Mouse (Mus musculus) liver, embryonic 12.5 days (tissue): ENCODE measurements at regions not wholly inside any gene's neighbourhood (a gene's known extent, or its start where the extent isn't known, plus 50 kb on each side); places are given as distances from the start of the nearest gene placed in this dataset.

ENCODE experiments used
- ATAC-seq: fragments of 200-750 bp; cut with Nextera tagmentation; 2 replicates; pipeline ENCODE4 v1.8.0; 2017; ENCODE audit warnings: moderate number of reproducible peaks, mild to moderate bottlenecking, moderate library complexity
- H3K27ac ChIP-seq: fragments of 300-500 bp; sonication (generic); 2 replicates; pipeline ENCODE4 v1.5.1; 2016; ENCODE audit warnings: mild to moderate bottlenecking
- H3K27me3 ChIP-seq: fragments of 300-500 bp; sonication (generic); replicated peaks from 2 replicates; pipeline ENCODE4 v1.6.1; 2016; ENCODE audit warnings: mild to moderate bottlenecking, moderate library complexity
- H3K36me3 ChIP-seq: fragments of 300-500 bp; sonication (generic); 2 replicates; pipeline ENCODE4 v1.6.1; 2016; ENCODE audit warnings: mild to moderate bottlenecking, moderate library complexity
- H3K4me1 ChIP-seq: fragments of 300-500 bp; sonication (generic); 2 replicates; pipeline ENCODE4 v1.6.1; 2016
- H3K4me2 ChIP-seq: fragments of 300-500 bp; sonication (generic); 2 replicates; pipeline ENCODE4 v1.6.1; 2016; ENCODE audit warnings: mild to moderate bottlenecking, moderate library complexity
- H3K4me3 ChIP-seq: fragments of 300-500 bp; sonication (generic); 2 replicates; pipeline ENCODE4 v1.5.1; 2016; ENCODE audit warnings: mild to moderate bottlenecking, moderate library complexity
- H3K9ac ChIP-seq: fragments of 300-500 bp; sonication (generic); 2 replicates; pipeline ENCODE4 v1.6.1; 2016; ENCODE audit warnings: mild to moderate bottlenecking, moderate library complexity
- H3K9me3 ChIP-seq: fragments of 300-500 bp; sonication (generic); replicated peaks from 2 replicates; pipeline ENCODE4 v1.6.1; 2016; ENCODE audit warnings: mild to moderate bottlenecking, moderate library complexity
- WGBS: fragments of 180-500 bp; shearing (Covaris S2); methylation state at CpG from one replicate; pipeline ENCODE4 v1.1.7; 2016; ENCODE audit not compliant: insufficient replicate concordance; 5-methylcytosine and 5-hydroxymethylcytosine counted together

DNA sequence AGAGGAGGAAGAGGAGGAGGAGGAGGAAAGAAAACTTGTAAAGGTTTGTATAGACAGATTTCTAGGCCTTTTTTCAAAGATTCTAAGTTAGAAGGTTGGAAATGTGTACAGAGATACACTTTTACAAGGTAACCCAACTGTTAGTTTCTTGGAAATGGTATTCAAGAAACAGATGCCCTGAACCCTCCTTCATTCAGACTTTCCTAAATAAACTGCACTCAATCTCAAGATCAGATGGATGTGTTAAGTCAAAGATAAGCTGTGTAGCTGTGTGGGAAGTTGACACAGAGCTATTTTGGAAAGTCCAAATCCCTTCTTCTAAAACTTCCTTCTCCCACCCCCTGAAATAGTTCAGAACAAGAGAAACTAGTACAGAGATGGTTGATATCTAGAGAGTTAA lies 342.2 kb upstream of the Gm11042 start:
- no peak overlapping the region for H3K4me3 ChIP-seq

DNA sequence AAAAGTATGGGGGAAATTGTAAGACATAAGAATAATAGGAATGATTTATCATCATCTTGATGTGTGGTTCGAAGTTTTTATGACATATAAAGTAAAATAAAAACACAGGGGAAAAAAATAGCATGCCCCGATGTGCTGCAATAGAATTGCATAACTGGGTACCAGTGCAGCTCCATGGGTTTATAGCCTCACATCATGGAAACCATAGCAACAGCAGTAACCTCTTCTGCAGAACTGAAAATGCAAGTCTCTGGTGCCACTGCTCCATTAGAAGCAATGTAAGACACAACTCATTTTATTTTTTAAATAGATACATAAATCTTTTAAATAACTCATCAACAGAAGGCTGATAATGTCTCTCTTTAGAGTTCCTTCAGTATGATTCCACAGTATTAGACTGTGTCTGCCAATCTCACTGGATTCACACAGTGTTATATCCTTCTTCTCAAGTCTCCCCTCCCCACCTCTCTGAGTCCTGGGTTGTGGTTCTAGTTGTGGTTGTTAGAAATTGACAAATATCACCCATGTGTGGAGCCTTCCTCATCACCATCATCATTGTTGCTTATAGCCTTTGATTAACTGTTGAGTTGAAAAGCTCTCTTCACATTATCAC lies 340.9 kb upstream of the Gm11042 start:
- Histone ChIP-seq H3K4me1 (no peaks in the 10 kb centered on the region), H3K9ac (no peak overlapping the region), H3K36me3 (no peaks in the 10 kb centered on the region), H3K9me3 (no peaks in the 10 kb centered on the region), H3K4me3 (no peak overlapping the region), H3K27me3 (no peaks in the 10 kb centered on the region), H3K27ac (no peak overlapping the region), H3K4me2 (no peak overlapping the region)
- 36% methylated on average over 2 of the region's 2 CpGs for WGBS
- ATAC-seq, result no peak

More for the DNA sequence above, 342.2 kb upstream of the Gm11042 start:
- Histone ChIP-seq H3K27me3 (no peaks in the 10 kb centered on the region), H3K9ac (no peak overlapping the region), H3K4me1 (no peaks in the 10 kb centered on the region), H3K36me3 (no peaks in the 10 kb centered on the region), H3K27ac (no peak overlapping the region), H3K9me3 (no peaks in the 10 kb centered on the region), H3K4me2 (no peak overlapping the region)
- ATAC-seq, result no peak

- Histone ChIP-seq H3K27me3 (no peaks in the 10 kb centered on the region), H3K4me1 (no peaks in the 10 kb centered on the region), H3K9me3 (no peaks in the 10 kb centered on the region)
Observed at GRCm38 (mm10) chr12:74651256-74651655, 335.1 kb upstream of the Gm11042 start.

DNA sequence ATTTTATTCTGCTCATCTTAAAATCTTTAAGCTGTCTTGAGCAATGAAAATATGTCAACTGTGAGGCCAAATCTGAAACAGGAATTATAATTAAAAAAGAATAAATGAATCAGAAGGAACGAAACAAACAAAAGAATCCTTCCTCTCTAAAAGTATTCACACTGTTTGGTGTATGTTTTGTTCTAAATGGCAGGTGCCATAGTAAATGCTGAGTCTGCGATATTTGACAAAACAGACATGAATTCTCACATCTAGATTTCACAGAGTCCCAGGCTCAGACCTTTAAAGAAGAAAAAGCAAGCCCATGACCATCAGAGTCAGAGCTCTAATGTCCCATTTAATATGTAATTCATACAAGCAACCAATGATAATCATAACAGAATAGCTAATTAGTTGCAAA lies 316.6 kb upstream of the Gm11042 start:
- no peaks in the 10 kb centered on the region; the same call in 1 of the 2 replicates for H3K9me3 ChIP-seq

More at GRCm38 (mm10) chr12:74651256-74651655, 335.1 kb upstream of the Gm11042 start:
- ATAC-seq, result no peak
- H3K27ac ChIP-seq, result no peak overlapping the region
- no peak overlapping the region for H3K4me3 ChIP-seq
- no peak overlapping the region for H3K4me2 ChIP-seq
- no peaks in the 10 kb centered on the region for H3K36me3 ChIP-seq
- H3K9ac ChIP-seq, result no peak overlapping the region
- WGBS, result 50% methylated on average over 1 of the region's 1 CpGs

GRCm38 (mm10) chr12:74595208-74595607 lies 279.0 kb upstream of the Gm11042 start:
- Histone ChIP-seq H3K9me3 (no peaks in the 10 kb centered on the region), H3K4me3 (no peak overlapping the region), H3K36me3 (no peaks in the 10 kb centered on the region), H3K27ac (no peak overlapping the region), H3K4me1 (no peaks in the 10 kb centered on the region), H3K4me2 (no peak overlapping the region), H3K27me3 (no peaks in the 10 kb centered on the region), H3K9ac (no peak overlapping the region)
- WGBS, result 34% methylated on average over 2 of the region's 2 CpGs
- ATAC-seq, result no peak

More for the DNA sequence above, 316.6 kb upstream of the Gm11042 start:
- Histone ChIP-seq H3K4me3 (no peak overlapping the region), H3K4me1 (no peaks in the 10 kb centered on the region), H3K9ac (no peak overlapping the region), H3K27ac (no peak overlapping the region), H3K27me3 (no peaks in the 10 kb centered on the region), H3K36me3 (no peaks in the 10 kb centered on the region), H3K4me2 (no peak overlapping the region)
- ATAC-seq, result no peak
- 65% methylated on average over 2 of the region's 2 CpGs for WGBS

GRCm38 (mm10) chr12:74554599-74554998 lies 238.4 kb upstream of the Gm11042 start:
- no peak overlapping the region for H3K4me3 ChIP-seq
- 10% methylated on average over 2 of the region's 2 CpGs for WGBS

DNA sequence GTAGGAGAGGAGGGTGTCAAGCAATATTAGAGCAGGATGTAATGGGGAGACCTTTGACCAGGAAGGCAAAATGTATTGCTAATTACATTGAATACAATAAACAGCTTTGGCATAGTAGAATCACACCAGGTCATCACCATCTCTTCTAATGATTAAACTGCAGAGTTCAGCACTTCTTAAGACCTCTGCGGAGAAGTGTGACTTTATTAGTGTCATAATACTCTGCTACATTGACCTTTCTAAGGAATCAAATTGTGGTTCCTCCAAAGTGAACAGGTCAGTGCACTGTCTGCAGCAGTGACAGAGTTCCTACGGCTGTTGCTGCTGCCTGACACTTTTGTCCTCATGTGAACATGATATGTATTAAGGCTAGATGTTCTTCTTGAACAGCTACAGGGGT lies 228.0 kb upstream of the Gm11042 start:
- no peaks in the 10 kb centered on the region for H3K9me3 ChIP-seq
- no peak overlapping the region for H3K4me3 ChIP-seq
- no peak overlapping the region for H3K9ac ChIP-seq
- no peak for ATAC-seq
- H3K4me2 ChIP-seq, result no peak overlapping the region
- H3K36me3 ChIP-seq, result no peaks in the 10 kb centered on the region
- H3K4me1 ChIP-seq, result no peaks in the 10 kb centered on the region
- 64% methylated on average over 2 of the region's 2 CpGs for WGBS
- H3K27me3 ChIP-seq, result no peaks in the 10 kb centered on the region
- H3K27ac ChIP-seq, result no peak overlapping the region

More at GRCm38 (mm10) chr12:74554599-74554998, 238.4 kb upstream of the Gm11042 start:
- Histone ChIP-seq H3K36me3 (no peaks in the 10 kb centered on the region), H3K27ac (no peak overlapping the region), H3K27me3 (no peaks in the 10 kb centered on the region), H3K4me1 (no peaks in the 10 kb centered on the region), H3K9ac (no peak overlapping the region), H3K9me3 (no peaks in the 10 kb centered on the region), H3K4me2 (no peak overlapping the region)
- ATAC-seq, result no peak

DNA sequence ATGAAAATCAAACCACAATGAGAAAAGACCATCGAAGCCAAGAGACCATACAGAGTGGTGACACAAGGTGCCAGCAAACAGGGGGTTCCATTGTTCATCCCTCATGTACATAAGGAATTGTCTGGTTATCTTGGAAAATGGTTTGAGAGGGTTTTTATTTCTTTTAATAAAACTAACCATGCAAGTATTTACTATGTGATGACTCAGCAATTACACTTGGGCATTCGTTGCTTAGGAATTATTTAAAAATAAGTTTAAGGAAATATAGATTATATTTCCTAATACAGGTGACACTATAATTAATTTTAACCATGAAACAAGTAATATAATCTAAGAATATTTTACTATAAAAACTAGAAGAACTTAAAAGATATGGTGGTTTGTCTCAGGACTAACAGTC lies 218.7 kb upstream of the Gm11042 start:
- Histone ChIP-seq H3K36me3 (no peaks in the 10 kb centered on the region), H3K27ac (no peak overlapping the region), H3K27me3 (no peaks in the 10 kb centered on the region), H3K4me1 (no peaks in the 10 kb centered on the region), H3K4me2 (no peak overlapping the region), H3K9me3 (no peaks in the 10 kb centered on the region), H3K9ac (no peak overlapping the region), H3K4me3 (no peak overlapping the region)
- WGBS, result 57% methylated on average over 2 of the region's 2 CpGs
- no peak for ATAC-seq

DNA sequence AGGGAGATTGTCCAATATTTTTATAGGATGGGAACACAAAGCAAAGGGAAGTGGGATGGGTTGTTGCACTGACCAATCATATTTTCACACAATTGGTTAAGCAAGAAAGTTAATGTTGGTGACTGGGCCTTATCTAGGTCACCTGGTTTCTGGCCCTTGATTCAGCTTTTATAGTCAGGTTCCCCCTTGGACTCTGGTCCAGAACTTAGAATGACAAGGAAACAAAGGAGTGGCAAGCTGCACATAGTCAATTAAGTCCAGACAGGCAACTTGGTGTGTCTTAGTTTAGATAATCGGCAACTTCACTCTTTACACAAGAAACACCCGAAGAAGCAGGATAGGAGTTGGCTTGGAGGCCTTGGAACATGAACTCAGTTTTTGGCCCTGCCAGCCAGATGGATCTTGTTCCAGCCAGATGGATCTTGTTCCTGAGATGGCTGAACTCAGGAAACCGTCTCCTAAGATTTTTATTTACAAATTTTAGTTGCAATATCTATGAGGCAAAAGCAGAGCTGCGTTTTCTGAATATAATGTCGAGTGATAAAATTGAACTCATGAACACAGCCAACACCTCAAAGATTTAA lies 212.9 kb upstream of the Gm11042 start:
- 66% methylated on average over 5 of the region's 5 CpGs for WGBS

DNA sequence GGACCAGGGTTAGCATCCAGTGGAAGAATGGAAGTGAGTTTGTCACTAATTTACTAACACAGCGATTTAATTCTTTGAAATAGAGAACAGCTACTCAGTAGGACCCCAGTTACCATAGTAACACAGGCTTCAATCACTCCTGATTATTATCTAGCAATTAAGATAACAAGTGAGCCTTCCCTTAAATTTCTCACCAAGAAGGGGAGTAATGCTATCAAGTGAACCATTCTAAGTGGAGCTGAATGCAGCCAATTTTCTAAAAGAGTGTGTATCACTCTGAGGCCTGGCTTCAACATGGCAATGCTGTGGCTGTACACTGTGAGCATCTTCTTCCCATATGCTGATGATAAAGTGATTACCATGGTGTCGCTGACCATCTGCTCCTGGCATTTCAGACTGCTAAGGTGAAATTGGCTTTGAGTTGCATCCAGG lies 211.0 kb upstream of the Gm11042 start:
- Histone ChIP-seq H3K9ac (no peak overlapping the region), H3K4me1 (no peaks in the 10 kb centered on the region), H3K27ac (no peak overlapping the region), H3K36me3 (no peaks in the 10 kb centered on the region), H3K9me3 (no peaks in the 10 kb centered on the region), H3K4me2 (no peak overlapping the region), H3K27me3 (no peaks in the 10 kb centered on the region), H3K4me3 (no peak overlapping the region)
- no peak for ATAC-seq
- WGBS, result 57% methylated on average over 2 of the region's 2 CpGs

More for the DNA sequence above, 212.9 kb upstream of the Gm11042 start:
- Histone ChIP-seq H3K27me3 (no peaks in the 10 kb centered on the region), H3K4me3 (no peak overlapping the region), H3K9ac (no peak overlapping the region), H3K9me3 (no peaks in the 10 kb centered on the region), H3K36me3 (no peaks in the 10 kb centered on the region), H3K27ac (no peak overlapping the region), H3K4me2 (no peak overlapping the region), H3K4me1 (no peaks in the 10 kb centered on the region)
- ATAC-seq, result no peak

DNA sequence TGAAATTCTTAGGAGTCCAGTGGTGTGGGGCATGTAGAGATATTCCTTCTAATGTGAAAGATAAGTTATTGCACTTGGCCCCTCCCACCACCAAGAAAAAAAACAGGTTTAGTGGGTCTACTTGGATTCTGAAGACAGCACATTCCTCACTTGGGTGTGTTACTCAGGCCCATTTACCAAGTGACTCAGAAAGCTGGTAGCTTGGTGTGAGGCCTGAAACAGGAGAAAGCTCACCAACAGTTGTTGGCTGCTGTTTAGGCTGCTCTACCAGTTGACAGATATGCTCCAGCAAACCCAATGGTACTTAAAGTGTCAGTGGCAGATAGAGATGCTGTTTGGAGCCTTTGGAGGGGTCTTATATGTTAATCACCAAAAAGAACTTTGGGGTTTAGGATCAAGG lies 207.8 kb upstream of the Gm11042 start:
- H3K9me3 ChIP-seq, result no peaks in the 10 kb centered on the region
- no peaks in the 10 kb centered on the region for H3K4me1 ChIP-seq
- no peaks in the 10 kb centered on the region for H3K27me3 ChIP-seq
- H3K9ac ChIP-seq, result no peak overlapping the region
- no peaks in the 10 kb centered on the region for H3K36me3 ChIP-seq
- no peak overlapping the region for H3K27ac ChIP-seq
- ATAC-seq, result no peak
- H3K4me2 ChIP-seq, result no peak overlapping the region
- H3K4me3 ChIP-seq, result no peak overlapping the region

DNA sequence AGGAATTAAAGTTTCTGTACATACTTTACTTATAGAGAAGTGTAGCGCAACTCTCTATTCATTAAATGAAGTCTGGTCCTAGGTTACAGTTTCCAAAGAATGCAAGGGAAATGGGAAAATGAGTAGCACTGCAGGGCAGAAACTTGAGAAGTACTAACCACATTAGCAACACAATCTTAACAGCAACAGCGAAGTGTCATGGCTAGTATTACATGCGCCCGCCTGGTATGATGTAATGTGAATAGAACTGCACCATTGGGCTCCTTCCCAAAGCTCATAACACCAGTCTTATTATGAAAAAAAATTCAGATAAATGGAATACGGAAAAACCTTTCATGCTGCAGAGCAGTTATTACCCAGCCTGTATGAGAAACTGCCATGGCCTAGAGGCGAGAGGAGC lies 201.8 kb upstream of the Gm11042 start:
- Histone ChIP-seq H3K27me3 (no peaks in the 10 kb centered on the region), H3K4me1 (no peaks in the 10 kb centered on the region), H3K4me3 (no peak overlapping the region), H3K36me3 (no peaks in the 10 kb centered on the region), H3K4me2 (no peak overlapping the region), H3K27ac (no peak overlapping the region), H3K9me3 (no peaks in the 10 kb centered on the region), H3K9ac (no peak overlapping the region)
- WGBS, result 85% methylated on average over 6 of the region's 6 CpGs
- no peak for ATAC-seq

DNA sequence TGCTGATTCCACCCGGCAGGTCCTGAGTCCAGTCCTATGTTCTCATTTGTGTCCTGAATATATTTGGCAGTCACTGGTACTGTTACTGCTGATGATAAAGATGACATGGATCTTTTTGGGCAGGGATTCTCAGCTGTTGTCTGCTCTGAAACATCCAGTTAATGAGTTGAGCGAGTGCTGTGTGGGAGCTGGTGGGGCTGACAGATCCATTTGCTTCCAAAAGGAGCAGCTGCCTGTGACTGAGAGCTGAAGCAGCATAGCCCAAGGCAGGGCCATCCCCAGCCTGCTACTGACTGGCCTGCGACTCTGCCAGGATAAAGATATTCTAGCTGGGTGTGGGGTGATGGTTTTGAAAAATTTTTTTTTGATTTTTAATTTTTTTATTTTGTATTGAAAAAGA lies 200.3 kb upstream of the Gm11042 start:
- no peak for ATAC-seq
- Histone ChIP-seq H3K4me2 (no peak overlapping the region), H3K9ac (no peak overlapping the region), H3K4me3 (no peak overlapping the region), H3K9me3 (no peaks in the 10 kb centered on the region), H3K27me3 (no peaks in the 10 kb centered on the region), H3K36me3 (no peaks in the 10 kb centered on the region), H3K4me1 (no peaks in the 10 kb centered on the region), H3K27ac (no peak overlapping the region)
- WGBS, result 54% methylated on average over 3 of the region's 3 CpGs
